Mouse (Mus musculus) lung, postnatal 0 days (tissue): ENCODE data around the gene Saa3. TPM values are rescaled to one million over a fixed set of nuclear protein-coding genes. Genes with fewer than 3 reads are reported as not detected.
A peak's percentile ranks its signal among the peaks of the same experiment; 100 is the strongest.
"Not testable (repeated sequence)": the region's sequence is repeated elsewhere in the genome, so short reads cannot be mapped to it uniquely, and the experiment has no call there.

ENCODE experiments used
- ATAC-seq: fragments of 200-750 bp; cut with Nextera tagmentation; 2 replicates; pipeline ENCODE4 v1.8.0; 2017; ENCODE audit warnings: moderate library complexity
- DNase-seq: peaks from one replicate; pipeline ENCODE4 v3.0.0-alpha.2; 2016; ENCODE audit warnings: low spot score
- H3K27ac ChIP-seq: fragments of 300-500 bp; sonication (generic); 2 replicates; pipeline ENCODE4 v1.5.1; 2014; ENCODE audit warnings: antibody characterized with exemption, mild to moderate bottlenecking, low read length, mixed read lengths
- H3K27me3 ChIP-seq: fragments of 300-500 bp; sonication (generic); replicated peaks from 2 replicates; pipeline ENCODE4 v1.6.1; 2014; ENCODE audit warnings: low read length, mixed read lengths; ENCODE audit not compliant: insufficient read depth
- H3K36me3 ChIP-seq: fragments of 300-500 bp; sonication (generic); 2 replicates; pipeline ENCODE4 v1.6.1; 2014; ENCODE audit warnings: low read length, mixed read lengths; ENCODE audit not compliant: insufficient read depth
- H3K4me1 ChIP-seq: fragments of 300-500 bp; sonication (generic); 2 replicates; pipeline ENCODE4 v1.6.1; 2014; ENCODE audit warnings: antibody characterized with exemption, low read depth, low read length, mixed read lengths; ENCODE audit not compliant: insufficient read depth
- H3K4me2 ChIP-seq: fragments of 300-500 bp; sonication (generic); replicated peaks from 2 replicates; pipeline ENCODE4 v1.6.1; 2014; ENCODE audit warnings: low read depth, mild to moderate bottlenecking, low read length, moderate library complexity, mixed read lengths
- H3K4me3 ChIP-seq: fragments of 300-500 bp; sonication (generic); 2 replicates; pipeline ENCODE4 v1.5.1; 2014; ENCODE audit warnings: low read depth, low read length
- H3K9ac ChIP-seq: fragments of 300-500 bp; sonication (generic); replicated peaks from 2 replicates; pipeline ENCODE4 v1.6.1; 2014; ENCODE audit warnings: low read depth, mild to moderate bottlenecking
- H3K9me3 ChIP-seq: fragments of 300-500 bp; sonication (generic); 2 replicates; pipeline ENCODE4 v1.6.1; 2016; ENCODE audit warnings: low read length, mixed read lengths
- CTCF ChIP-seq: IDR thresholded peaks from 2 replicates; pipeline ENCODE4 v1.5.1; 2016; ENCODE audit warnings: antibody characterized with exemption, mild to moderate bottlenecking
- EP300 ChIP-seq: IDR thresholded peaks from 2 replicates; pipeline ENCODE4 v1.6.1; 2016; ENCODE audit warnings: antibody characterized with exemption, mild to moderate bottlenecking, control low read depth
- WGBS: fragments of 180-500 bp; shearing (Covaris S2); extraction: QIAGEN DNeasy Blood & Tissue Kit; methylation state at CpG from one replicate; pipeline ENCODE4 v1.1.7; 2014; 5-methylcytosine and 5-hydroxymethylcytosine counted together
- polyA plus RNA-seq: library from polyadenylated mRNA; unstranded; fragments of >200 nt; fragmentation: Nextera tagmentation; extraction: Ambion mirVana; gene quantifications from 2 replicates; pipeline ENCODE4 v1.2.1, GENCODE M21; 2015

Saa3 gene
- polyA plus RNA-seq, 1 experiment from 2014 or later, result 34.2 TPM

DNA sequence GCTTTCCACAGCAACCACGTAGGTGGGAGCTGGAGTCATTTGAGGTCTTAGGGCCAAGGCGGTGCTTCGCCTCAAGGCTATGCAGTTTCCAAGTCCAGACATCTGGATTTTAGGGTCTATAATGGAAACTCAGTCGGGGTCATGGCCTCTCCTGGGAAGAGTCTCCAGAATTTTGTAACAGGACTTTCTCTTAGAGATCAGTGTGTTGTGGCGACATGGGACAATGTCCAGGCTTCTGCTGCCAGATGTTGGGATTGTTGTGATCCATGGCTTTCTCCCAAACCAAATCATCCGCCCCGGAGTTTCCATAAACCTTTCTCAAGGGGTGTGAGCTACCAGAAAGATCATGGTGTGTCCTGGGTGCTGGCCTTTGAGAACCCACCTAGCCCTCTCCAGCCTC lies 30.9 kb upstream of the Saa3 start:
- no peak overlapping the region for H3K4me3 ChIP-seq
- ATAC-seq, result peak; percentile 62
- no peak overlapping the region for H3K9ac ChIP-seq
- peak; percentile 60 for DNase-seq
- no peaks in the 10 kb centered on the region for H3K27me3 ChIP-seq
- 0 out of 2 replicates have a peak overlapping the region, but pooled peaks have one; percentile 1 for H3K27ac ChIP-seq
- H3K4me1 ChIP-seq, result no peaks in the 10 kb centered on the region; the same call in 1 of the 2 replicates
- no peak overlapping the region for H3K4me2 ChIP-seq
- no peaks in the 10 kb centered on the region for H3K9me3 ChIP-seq
- WGBS, result 69% methylated on average over 7 of the region's 7 CpGs
- no peaks in the 10 kb centered on the region for H3K36me3 ChIP-seq
- TF ChIP-seq CTCF (no peak), EP300 (no peak)

DNA sequence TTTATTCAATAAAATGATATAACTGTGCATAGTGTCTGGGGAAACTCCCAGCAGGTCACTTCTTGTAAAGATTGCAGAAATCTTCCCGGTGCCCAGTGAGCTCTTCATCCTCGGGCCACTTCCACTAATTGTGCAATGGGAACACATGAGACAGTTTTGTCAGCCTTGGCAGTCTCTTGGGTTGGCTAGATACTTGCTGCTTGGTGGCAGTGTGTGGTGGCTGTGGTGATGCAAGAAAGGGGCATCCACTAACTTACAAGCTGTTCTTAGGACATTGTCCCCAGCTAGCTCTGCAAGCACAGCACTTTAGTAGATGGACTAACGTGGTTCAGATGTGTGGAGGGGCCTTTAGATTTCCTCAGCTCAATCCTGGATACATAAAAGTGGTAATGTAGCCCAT lies 30.3 kb upstream of the Saa3 start:
- ATAC-seq, result peak; percentile 53

DNA sequence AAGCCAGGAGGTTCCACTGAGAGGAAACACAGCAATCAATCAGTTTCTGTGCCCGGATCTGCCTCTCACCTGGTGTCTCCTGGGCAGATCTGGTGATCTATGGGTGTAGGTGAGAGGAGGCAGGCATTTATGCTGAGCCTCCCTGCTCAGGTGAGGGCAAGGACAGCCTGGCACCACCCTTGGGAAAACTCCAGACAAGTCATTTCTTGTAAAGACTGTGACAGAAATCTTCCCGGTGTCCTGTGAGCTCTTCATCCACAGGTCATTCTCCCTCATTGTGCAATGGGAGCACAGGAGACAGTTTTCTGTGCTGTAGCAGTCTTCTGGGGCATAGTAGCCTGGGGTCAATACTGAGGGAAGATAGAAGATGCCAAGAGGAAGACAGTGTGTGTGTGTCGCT lies 27.4 kb upstream of the Saa3 start, which contains the start of gene Saa1:
Gene Saa1 (minus strand): TSS at position 101 of the 400 bp plus-strand sequence.
- not testable (repeated sequence) for H3K9ac ChIP-seq, H3K4me2 ChIP-seq, ATAC-seq, H3K4me1 ChIP-seq, DNase-seq, H3K9me3 ChIP-seq, H3K4me3 ChIP-seq, H3K36me3 ChIP-seq, H3K27ac ChIP-seq, H3K27me3 ChIP-seq
- 56% methylated on average over 2 of the region's 3 CpGs for WGBS

More for the DNA sequence above, 30.3 kb upstream of the Saa3 start:
- DNase-seq, result peak; percentile 36
- Histone ChIP-seq H3K4me2 (no peak overlapping the region), H3K4me1 (no peaks in the 10 kb centered on the region; the same call in 1 of the 2 replicates), H3K9ac (no peak overlapping the region), H3K4me3 (no peak overlapping the region), H3K27me3 (no peaks in the 10 kb centered on the region), H3K27ac (no peak overlapping the region), H3K9me3 (no peaks in the 10 kb centered on the region), H3K36me3 (no peaks in the 10 kb centered on the region)
- 48% methylated on average over 3 of the region's 3 CpGs for WGBS
- TF ChIP-seq CTCF (no peak), EP300 (no peak)

DNA sequence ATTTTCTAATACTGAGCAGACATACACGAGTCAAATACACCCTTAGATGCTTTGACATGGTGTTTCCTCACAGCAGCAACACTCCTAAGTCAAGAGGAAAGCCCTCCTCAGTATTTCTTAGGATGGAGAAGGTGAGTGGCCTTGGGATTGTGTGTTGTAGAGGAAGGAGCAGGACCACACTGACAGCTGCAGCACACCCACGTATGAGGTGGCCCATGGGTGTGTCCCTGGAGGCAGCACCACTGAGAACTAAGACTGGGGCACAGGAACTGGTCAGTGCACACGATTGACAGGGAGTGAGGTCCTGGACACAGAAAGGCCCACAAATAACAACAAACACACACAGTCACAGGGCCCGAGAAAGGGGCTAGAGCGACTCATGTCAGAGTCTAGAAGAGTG lies 24.5 kb upstream of the Saa3 start:
- H3K27me3 ChIP-seq, H3K4me2 ChIP-seq, H3K4me3 ChIP-seq, H3K9ac ChIP-seq, H3K27ac ChIP-seq, H3K9me3 ChIP-seq, H3K4me1 ChIP-seq, DNase-seq, ATAC-seq, H3K36me3 ChIP-seq: not testable (repeated sequence)
- WGBS, result 70% methylated on average over 5 of the region's 5 CpGs

DNA sequence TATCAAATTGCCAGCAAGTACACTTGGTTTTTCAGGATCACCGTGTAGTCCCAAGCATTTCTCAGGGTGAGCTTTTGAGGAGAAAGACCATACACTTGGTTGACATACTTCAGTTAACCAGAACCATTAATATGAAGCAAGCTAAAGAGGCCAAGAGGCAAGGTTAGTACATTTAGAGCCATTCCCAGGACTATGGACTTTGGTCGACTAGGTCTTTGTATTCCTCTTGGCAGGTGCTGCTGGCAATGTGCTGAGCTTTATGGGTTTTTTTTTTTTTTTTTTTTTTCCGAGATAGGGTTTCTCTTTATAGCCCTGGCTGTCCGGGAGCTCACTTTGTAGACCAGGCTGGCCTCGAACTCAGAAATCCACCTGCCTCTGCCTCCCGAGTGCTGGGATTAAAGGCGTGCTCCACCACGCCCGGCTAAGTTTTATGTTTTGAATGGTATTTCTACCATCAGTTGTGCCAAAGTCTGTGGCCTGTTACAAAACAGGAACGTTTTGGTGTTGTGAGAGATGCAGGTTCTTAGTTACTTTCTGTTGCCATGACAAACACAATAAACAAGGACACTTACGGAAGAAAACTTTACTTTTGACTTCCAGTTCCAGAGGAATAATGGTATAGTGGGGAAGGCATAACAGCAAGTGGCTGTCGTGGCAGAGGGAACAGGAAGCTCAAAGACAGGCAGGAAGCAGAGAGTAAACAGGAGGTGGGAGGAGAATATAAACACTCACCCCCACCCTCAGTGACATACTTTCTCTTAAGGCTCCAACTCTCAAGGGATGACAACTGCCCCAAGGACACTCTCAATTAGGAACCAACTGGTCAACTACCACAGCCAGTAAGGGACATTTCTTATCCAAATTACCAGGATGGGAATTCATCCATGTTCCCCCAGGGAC lies 23.3 kb upstream of the Saa3 start:
- Histone ChIP-seq H3K27me3 (no peaks in the 10 kb centered on the region), H3K9ac (no peak overlapping the region), H3K4me2 (no peak overlapping the region), H3K4me1 (no peaks in the 10 kb centered on the region), H3K9me3 (no peaks in the 10 kb centered on the region), H3K4me3 (no peak overlapping the region), H3K36me3 (no peaks in the 10 kb centered on the region), H3K27ac (no peak overlapping the region)
- ATAC-seq (peak; percentile 80), DNase-seq (peak; percentile 53)
- WGBS, result 62% methylated on average over 12 of the region's 12 CpGs
- TF ChIP-seq EP300 (peak; percentile 76; the same call in 1 of the 2 replicates), CTCF (no peak)

DNA sequence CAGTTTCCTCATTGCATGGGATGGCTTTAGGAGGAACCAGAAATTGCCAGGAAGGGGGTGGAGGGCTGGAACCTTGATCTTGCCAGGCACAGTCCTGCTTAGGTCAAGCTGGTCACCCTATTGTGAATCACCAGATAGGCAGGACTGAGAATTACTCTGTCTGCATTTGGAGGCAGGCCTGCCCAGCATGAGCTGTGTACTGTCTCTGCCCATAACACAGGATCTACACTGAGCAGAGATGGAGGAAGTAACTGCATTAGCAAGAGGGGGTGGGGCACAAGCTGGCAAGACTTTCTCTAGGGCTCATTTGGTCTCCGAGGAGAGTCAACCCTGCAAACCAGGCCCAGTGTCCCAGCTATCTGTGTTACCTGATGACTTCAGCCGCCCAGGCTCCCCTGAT lies 19.5 kb upstream of the Saa3 start:
- Histone ChIP-seq H3K9me3 (no peaks in the 10 kb centered on the region), H3K4me1 (no peaks in the 10 kb centered on the region), H3K4me2 (no peak overlapping the region), H3K27me3 (no peaks in the 10 kb centered on the region), H3K4me3 (no peak overlapping the region), H3K27ac (no peak overlapping the region), H3K9ac (no peak overlapping the region), H3K36me3 (no peaks in the 10 kb centered on the region)
- ATAC-seq (no peak), DNase-seq (no peak)
- 82% methylated on average over 2 of the region's 2 CpGs for WGBS
- TF ChIP-seq EP300 (no peak), CTCF (no peak)
